Mouse (Mus musculus): ENCODE data around the gene Iqgap2. TPM values are rescaled to one million over a fixed set of nuclear protein-coding genes. Genes with fewer than 3 reads are reported as not detected.

The Iqgap2 gene
- polyA plus RNA-seq, 1 experiment from 2014 or later = 25.3 TPM

DNA sequence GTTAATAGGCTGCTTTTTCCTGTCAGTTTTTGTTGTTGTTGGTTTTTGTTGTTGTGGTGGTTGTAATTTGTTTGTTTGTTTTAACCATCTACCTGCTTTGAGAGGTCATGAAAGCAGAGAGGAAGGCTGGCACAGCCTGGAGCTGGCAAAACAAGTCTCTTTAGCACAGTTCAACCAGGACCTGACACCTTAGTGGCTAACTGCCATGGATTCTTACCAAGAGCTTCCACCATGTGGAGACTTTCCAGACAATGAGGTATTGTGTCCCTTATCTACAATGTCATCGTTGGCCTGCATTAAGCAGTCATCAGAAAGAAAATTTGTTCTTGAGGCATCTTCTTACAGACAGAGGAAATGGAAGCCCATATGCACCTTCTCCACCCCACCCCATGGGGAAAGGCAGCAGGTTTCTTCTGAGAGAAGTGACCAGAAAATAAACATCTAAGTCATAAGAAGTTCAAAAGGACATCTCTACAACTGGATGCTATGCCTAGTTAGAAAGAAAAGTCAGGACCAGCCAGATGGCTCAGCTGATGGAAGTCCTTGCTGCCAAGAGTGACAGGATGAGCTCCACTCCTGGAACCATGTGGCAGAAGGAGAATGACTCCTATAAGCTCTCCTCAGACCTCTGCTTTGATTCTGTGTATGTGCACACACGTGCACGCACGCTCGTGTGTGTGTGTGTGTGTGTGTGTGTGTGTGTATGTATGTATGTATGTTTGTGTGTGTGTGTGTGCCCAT is 113.9 kb downstream of the Iqgap2 start:
- Histone ChIP-seq H3K9ac (replicated peaks; ENCODE audit: low read depth, low read length) (no peak overlapping the region), H3K4me2 (replicated peaks; ENCODE audit: low read depth, low read length) (no peak overlapping the region), H3K9me3 (ENCODE audit: control insufficient read depth, low read depth, low read length) (no peaks in the 10 kb centered on the region), H3K36me3 (ENCODE audit: control insufficient read depth, insufficient read depth, low read length) (no peaks in the 10 kb centered on the region), H3K4me3 (ENCODE audit: low read depth, low read length) (no peak overlapping the region), H3K27ac (ENCODE audit: low read length) (no peak overlapping the region), H3K4me1 (ENCODE audit: control insufficient read depth, insufficient read depth, low read length) (peaks cover 26% of the 10 kb centered on the region), H3K27me3 (ENCODE audit: control insufficient read depth, insufficient read depth, low read length) (no peaks in the 10 kb centered on the region)
- ATAC-seq (ENCODE audit: insufficient number of reproducible peaks, insufficient read depth, low FRiP score, low read depth) = no peak
- WGBS = 88% methylated on average over 5 of the region's 5 CpGs

DNA sequence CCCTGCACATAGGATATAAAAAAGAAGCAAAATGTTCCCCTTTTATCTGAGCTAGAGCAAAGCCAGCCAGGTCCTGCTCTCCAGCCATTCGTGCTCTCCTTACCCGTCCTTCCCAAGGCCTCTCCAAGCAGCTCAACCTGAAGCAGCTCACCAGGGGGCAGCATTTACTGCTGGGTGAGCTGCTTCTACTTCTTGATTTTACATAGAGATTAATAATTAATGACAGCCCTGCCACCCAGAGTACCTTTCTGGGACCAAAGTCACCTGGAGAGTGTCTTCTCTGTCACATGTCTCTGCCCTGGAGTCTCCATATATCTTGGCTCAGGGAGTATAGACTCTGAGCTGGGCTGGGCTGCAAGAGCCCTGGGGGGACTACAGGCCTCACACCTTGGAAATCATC is 114.5 kb downstream of the Iqgap2 start:
- Histone ChIP-seq H3K4me3 (ENCODE audit: low read depth, low read length) (no peak overlapping the region), H3K9me3 (ENCODE audit: control insufficient read depth, low read depth, low read length) (no peaks in the 10 kb centered on the region), H3K9ac (replicated peaks; ENCODE audit: low read depth, low read length) (no peak overlapping the region), H3K27me3 (ENCODE audit: control insufficient read depth, insufficient read depth, low read length) (no peaks in the 10 kb centered on the region), H3K4me1 (ENCODE audit: control insufficient read depth, insufficient read depth, low read length) (peaks cover 20% of the 10 kb centered on the region), H3K4me2 (replicated peaks; ENCODE audit: low read depth, low read length) (no peak overlapping the region), H3K36me3 (ENCODE audit: control insufficient read depth, insufficient read depth, low read length) (no peaks in the 10 kb centered on the region), H3K27ac (ENCODE audit: low read length) (no peak overlapping the region)
- no peak for ATAC-seq (ENCODE audit: insufficient number of reproducible peaks, insufficient read depth, low FRiP score, low read depth)
- 23% methylated on average over 2 of the region's 2 CpGs for WGBS

DNA sequence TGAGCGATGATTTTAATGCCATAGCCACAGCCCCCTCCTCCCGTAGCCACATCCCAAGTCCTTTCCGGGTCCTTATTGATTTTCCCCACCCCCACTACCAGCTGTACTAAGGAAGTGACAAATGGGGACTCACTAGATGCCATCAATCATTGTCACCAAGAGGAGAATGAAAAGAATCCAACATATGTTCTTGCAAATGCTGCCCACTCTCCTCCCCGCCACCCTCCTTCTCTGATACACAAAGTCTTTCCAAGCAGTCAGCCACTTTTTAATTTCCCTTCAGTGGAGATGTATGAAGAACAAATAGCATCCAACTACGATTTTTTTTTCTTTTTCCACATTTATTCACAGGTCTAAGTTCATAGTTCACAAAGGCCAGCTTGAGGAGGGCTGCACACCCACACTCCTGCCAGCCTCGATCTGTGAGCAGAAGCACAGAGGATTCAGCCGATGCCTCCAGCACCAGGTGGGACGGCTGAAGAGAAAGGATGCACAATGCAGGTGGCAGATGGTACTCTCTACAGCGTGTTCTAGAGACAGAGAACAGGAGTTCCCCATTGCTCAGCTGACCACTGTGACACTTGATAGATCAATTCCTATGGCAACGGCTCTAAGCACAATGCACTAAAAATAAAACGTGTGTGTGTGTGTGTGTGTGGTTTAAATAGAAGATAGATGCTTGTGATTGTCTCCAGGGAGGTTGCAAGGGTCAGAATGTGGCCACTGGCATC is 116.6 kb downstream of the Iqgap2 start:
- Histone ChIP-seq H3K36me3 (ENCODE audit: control insufficient read depth, insufficient read depth, low read length) (no peaks in the 10 kb centered on the region), H3K4me1 (ENCODE audit: control insufficient read depth, insufficient read depth, low read length) (peaks cover 14% of the 10 kb centered on the region), H3K27ac (ENCODE audit: low read length) (no peak overlapping the region), H3K4me3 (ENCODE audit: low read depth, low read length) (no peak overlapping the region), H3K27me3 (ENCODE audit: control insufficient read depth, insufficient read depth, low read length) (no peaks in the 10 kb centered on the region), H3K4me2 (replicated peaks; ENCODE audit: low read depth, low read length) (no peak overlapping the region), H3K9ac (replicated peaks; ENCODE audit: low read depth, low read length) (no peak overlapping the region), H3K9me3 (ENCODE audit: control insufficient read depth, low read depth, low read length) (no peaks in the 10 kb centered on the region)
- WGBS = 32% methylated on average over 11 of the region's 11 CpGs
- no peak for ATAC-seq (ENCODE audit: insufficient number of reproducible peaks, insufficient read depth, low FRiP score, low read depth)

DNA sequence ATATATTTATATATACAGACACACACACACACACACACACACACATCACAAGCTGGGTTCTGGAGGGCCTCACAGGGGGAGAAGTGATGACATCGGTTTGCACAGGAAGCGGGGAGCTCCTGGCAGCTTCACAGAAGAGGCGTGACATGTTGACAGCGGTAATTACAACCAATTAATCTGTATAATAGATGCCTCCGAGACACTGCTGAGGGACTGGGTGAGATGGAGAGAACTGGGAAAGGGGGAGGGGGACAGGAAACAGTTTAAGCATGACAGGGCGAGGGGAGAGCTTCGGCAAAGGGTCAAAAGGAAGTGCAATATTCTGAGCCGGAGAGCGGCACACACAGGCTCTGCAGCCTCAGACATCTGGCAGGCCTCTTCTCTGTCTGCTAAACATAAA is 126.7 kb downstream of the Iqgap2 start:
- H3K9ac ChIP-seq (replicated peaks; ENCODE audit: low read depth, low read length) = no peak overlapping the region
- ATAC-seq (ENCODE audit: insufficient number of reproducible peaks, insufficient read depth, low FRiP score, low read depth) = peak; percentile 83

DNA sequence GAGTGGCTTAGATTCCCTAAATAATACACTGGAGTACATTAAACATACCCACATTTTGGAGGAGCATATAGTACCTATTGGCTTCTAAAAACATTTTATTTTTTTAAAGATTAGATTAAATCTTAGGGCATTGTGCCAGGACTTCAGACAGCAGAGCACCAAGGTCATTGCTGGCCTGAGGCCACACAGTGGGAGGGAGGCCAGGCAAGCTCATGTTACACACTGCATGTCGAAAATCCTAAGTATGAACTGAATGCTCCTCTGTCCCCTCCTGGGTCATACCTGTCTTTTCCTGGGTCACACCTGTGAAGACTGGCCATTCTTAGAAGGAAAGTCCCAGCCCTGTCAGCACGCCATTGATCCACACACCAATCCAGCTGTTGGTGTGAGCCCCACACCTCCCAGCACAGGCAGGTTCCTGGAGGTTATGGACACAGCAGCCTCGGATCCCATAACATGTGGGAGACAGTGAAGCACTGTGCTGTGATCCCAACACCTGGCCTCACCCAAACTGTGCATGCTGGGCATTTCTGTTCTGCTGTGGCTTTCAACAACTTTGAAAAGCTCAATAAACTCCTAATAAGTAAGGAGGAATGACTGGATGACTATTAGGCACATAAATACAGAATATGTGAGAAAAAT is 127.7 kb downstream of the Iqgap2 start:
- no peak overlapping the region for H3K9ac ChIP-seq (replicated peaks; ENCODE audit: low read depth, low read length)
- no peak overlapping the region for H3K4me3 ChIP-seq (ENCODE audit: low read depth, low read length)
- no peaks in the 10 kb centered on the region for H3K9me3 ChIP-seq (ENCODE audit: control insufficient read depth, low read depth, low read length)
- 37% methylated on average over 3 of the region's 3 CpGs for WGBS
- H3K4me2 ChIP-seq (replicated peaks; ENCODE audit: low read depth, low read length) = no peak overlapping the region
- no peaks in the 10 kb centered on the region for H3K36me3 ChIP-seq (ENCODE audit: control insufficient read depth, insufficient read depth, low read length)
- no peaks in the 10 kb centered on the region for H3K27me3 ChIP-seq (ENCODE audit: control insufficient read depth, insufficient read depth, low read length)
- peaks cover 11% of the 10 kb centered on the region for H3K4me1 ChIP-seq (ENCODE audit: control insufficient read depth, insufficient read depth, low read length)
- no peak for ATAC-seq (ENCODE audit: insufficient number of reproducible peaks, insufficient read depth, low FRiP score, low read depth)
- H3K27ac ChIP-seq (ENCODE audit: low read length) = peak overlapping the region; percentile 68; the same call in 1 of the 2 replicates

More for the DNA sequence above, 126.7 kb downstream of the Iqgap2 start:
- Histone ChIP-seq H3K27ac (ENCODE audit: low read length) (peak overlapping the region; percentile 85), H3K36me3 (ENCODE audit: control insufficient read depth, insufficient read depth, low read length) (no peaks in the 10 kb centered on the region), H3K4me3 (ENCODE audit: low read depth, low read length) (no peak overlapping the region), H3K4me2 (replicated peaks; ENCODE audit: low read depth, low read length) (0 out of 2 replicates have a peak overlapping the region, but pooled peaks have one; percentile 14), H3K9me3 (ENCODE audit: control insufficient read depth, low read depth, low read length) (no peaks in the 10 kb centered on the region), H3K27me3 (ENCODE audit: control insufficient read depth, insufficient read depth, low read length) (no peaks in the 10 kb centered on the region), H3K4me1 (ENCODE audit: control insufficient read depth, insufficient read depth, low read length) (peaks cover 11% of the 10 kb centered on the region)
- WGBS = 9% methylated on average over 9 of the region's 9 CpGs

DNA sequence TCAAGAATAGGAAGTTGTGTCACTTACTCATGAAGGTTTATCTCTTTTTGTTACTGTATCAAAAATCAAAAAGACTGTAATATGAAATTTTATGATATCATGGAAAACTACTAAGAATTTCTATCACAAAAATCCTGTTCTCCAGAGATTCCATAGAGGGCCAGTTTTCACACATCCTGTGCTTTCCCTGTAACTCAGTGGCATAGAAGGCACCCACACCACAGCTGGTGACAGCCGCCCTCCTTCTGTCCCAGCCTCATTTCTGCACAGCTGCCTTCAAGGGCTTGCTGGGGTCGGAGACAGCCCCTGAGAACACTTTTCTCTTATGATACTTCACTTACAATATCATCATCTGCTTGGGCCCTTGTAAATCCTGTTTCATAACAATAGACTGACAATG is 131.9 kb downstream of the Iqgap2 start:
- H3K36me3 ChIP-seq (ENCODE audit: control insufficient read depth, insufficient read depth, low read length) = no peaks in the 10 kb centered on the region
- WGBS = 77% methylated on average over 2 of the region's 2 CpGs
- no peaks in the 10 kb centered on the region; the same call in 1 of the 2 replicates for H3K9me3 ChIP-seq (ENCODE audit: control insufficient read depth, low read depth, low read length)
- H3K9ac ChIP-seq (replicated peaks; ENCODE audit: low read depth, low read length) = no peak overlapping the region
- H3K27me3 ChIP-seq (ENCODE audit: control insufficient read depth, insufficient read depth, low read length) = no peaks in the 10 kb centered on the region
- no peak overlapping the region for H3K4me2 ChIP-seq (replicated peaks; ENCODE audit: low read depth, low read length)
- peaks cover 8% of the 10 kb centered on the region for H3K4me1 ChIP-seq (ENCODE audit: control insufficient read depth, insufficient read depth, low read length)
- H3K4me3 ChIP-seq (ENCODE audit: low read depth, low read length) = no peak overlapping the region
- H3K27ac ChIP-seq (ENCODE audit: low read length) = no peak overlapping the region
- no peak for ATAC-seq (ENCODE audit: insufficient number of reproducible peaks, insufficient read depth, low FRiP score, low read depth)

DNA sequence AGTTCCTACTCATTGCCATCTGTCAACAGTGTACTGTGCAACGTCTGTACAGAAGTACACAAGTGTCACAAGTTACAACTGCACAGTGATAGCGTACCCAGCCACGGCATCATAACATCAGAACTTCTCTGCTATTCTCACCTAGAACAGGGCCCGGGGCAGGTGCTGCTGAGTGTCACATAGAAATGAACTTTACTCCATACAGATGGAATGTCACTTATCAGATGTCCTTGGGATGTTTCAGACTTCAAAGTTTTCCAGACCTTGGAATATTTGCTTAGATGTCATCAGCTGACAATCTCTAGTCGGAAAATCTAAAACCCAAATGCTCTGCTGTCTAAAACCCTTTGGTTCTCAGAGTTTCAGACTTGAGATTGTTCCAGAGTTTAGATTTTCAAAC is 137.4 kb downstream of the Iqgap2 start:
- H3K4me3 ChIP-seq (ENCODE audit: low read depth, low read length) = no peak overlapping the region
- H3K9me3 ChIP-seq (ENCODE audit: control insufficient read depth, low read depth, low read length) = no peaks in the 10 kb centered on the region; the same call in 1 of the 2 replicates
- no peak for ATAC-seq (ENCODE audit: insufficient number of reproducible peaks, insufficient read depth, low FRiP score, low read depth)
- H3K4me2 ChIP-seq (replicated peaks; ENCODE audit: low read depth, low read length) = no peak overlapping the region
- no peaks in the 10 kb centered on the region for H3K4me1 ChIP-seq (ENCODE audit: control insufficient read depth, insufficient read depth, low read length)
- no peaks in the 10 kb centered on the region for H3K36me3 ChIP-seq (ENCODE audit: control insufficient read depth, insufficient read depth, low read length)
- H3K27ac ChIP-seq (ENCODE audit: low read length) = no peak overlapping the region
- WGBS = 77% methylated on average over 5 of the region's 5 CpGs
- no peaks in the 10 kb centered on the region for H3K27me3 ChIP-seq (ENCODE audit: control insufficient read depth, insufficient read depth, low read length)
- H3K9ac ChIP-seq (replicated peaks; ENCODE audit: low read depth, low read length) = no peak overlapping the region

DNA sequence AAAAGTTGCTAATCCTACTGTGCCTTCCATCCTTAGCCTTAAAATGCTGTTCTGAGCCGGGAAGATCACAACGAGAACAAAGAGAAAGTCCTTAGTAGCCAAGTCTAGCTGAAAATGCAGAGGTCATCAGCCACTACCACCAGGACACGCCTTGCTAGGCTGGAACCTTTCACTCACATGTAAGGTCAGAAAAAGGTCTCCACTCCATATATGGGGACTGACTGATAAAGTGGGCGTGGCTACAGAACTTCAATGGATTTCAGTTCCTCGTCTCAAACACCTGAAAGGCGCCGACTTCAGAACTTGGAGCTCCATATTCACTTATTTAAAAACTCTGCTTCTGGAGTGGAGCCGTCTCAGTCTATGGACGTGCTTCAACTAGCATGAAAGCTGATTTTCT is 139.3 kb downstream of the Iqgap2 start:
- H3K27me3 ChIP-seq (ENCODE audit: control insufficient read depth, insufficient read depth, low read length) = no peaks in the 10 kb centered on the region
- H3K4me3 ChIP-seq (ENCODE audit: low read depth, low read length) = no peak overlapping the region
- no peak for ATAC-seq (ENCODE audit: insufficient number of reproducible peaks, insufficient read depth, low FRiP score, low read depth)
- H3K9me3 ChIP-seq (ENCODE audit: control insufficient read depth, low read depth, low read length) = no peaks in the 10 kb centered on the region; the same call in 1 of the 2 replicates
- no peak overlapping the region for H3K9ac ChIP-seq (replicated peaks; ENCODE audit: low read depth, low read length)
- H3K4me1 ChIP-seq (ENCODE audit: control insufficient read depth, insufficient read depth, low read length) = 0 out of 2 replicates have a peak, but pooled peaks cover 5% of the 10 kb centered on the region
- no peak overlapping the region for H3K4me2 ChIP-seq (replicated peaks; ENCODE audit: low read depth, low read length)
- 73% methylated on average over 9 of the region's 9 CpGs for WGBS
- no peaks in the 10 kb centered on the region for H3K36me3 ChIP-seq (ENCODE audit: control insufficient read depth, insufficient read depth, low read length)
- H3K27ac ChIP-seq (ENCODE audit: low read length) = no peak overlapping the region

Data from stomach, embryonic 14.5 days (tissue).